Mouse (Mus musculus): ENCODE data around the gene Ptk7.

- TF ChIP-seq POLR2A (IDR thresholded peaks at IDR 0.05; ENCODE audit: control insufficient read depth, extremely low read depth, insufficient read depth, low read length, poor library complexity) = no peak
- no peak for TF ChIP-seq CTCF (IDR thresholded peaks at IDR 0.05; ENCODE audit: borderline replicate concordance, control insufficient read depth, extremely low read depth, insufficient read depth, low read length, poor library complexity)
These were observed 38.4 kb upstream of the Ptk7 start for GRCm38 (mm10) chr17:46667712-46668111.
